Mouse (Mus musculus) midbrain, embryonic 16.5 days (tissue): ENCODE data around the gene Cntn5. TPM values are rescaled to one million over a fixed set of nuclear protein-coding genes. Genes with fewer than 3 reads are reported as not detected.

ENCODE experiments used
- ATAC-seq: fragments of 200-750 bp; cut with Nextera tagmentation; 2 replicates; pipeline ENCODE4 v1.8.0; 2017; ENCODE audit warnings: moderate TSS enrichment
- H3K27ac ChIP-seq: fragments of 300-500 bp; sonication (generic); 2 replicates; pipeline ENCODE4 v1.5.1; 2014; ENCODE audit warnings: mild to moderate bottlenecking, low read length, mixed read lengths
- H3K27me3 ChIP-seq: fragments of 300-500 bp; sonication (generic); 2 replicates; pipeline ENCODE4 v1.6.1; 2014; ENCODE audit warnings: low read depth, low read length, mixed read lengths; ENCODE audit not compliant: control insufficient read depth, insufficient read depth
- H3K36me3 ChIP-seq: fragments of 300-500 bp; sonication (generic); 2 replicates; pipeline ENCODE4 v1.6.1; 2014; ENCODE audit warnings: mild to moderate bottlenecking, low read length, moderate library complexity, mixed read lengths; ENCODE audit not compliant: control insufficient read depth, insufficient read depth
- H3K4me1 ChIP-seq: fragments of 300-500 bp; sonication (generic); 2 replicates; pipeline ENCODE4 v1.6.1; 2014; ENCODE audit warnings: mild to moderate bottlenecking, low read length, mixed read lengths; ENCODE audit not compliant: control insufficient read depth, insufficient read depth
- H3K4me2 ChIP-seq: fragments of 300-500 bp; sonication (generic); 2 replicates; pipeline ENCODE4 v1.6.1; 2014; ENCODE audit warnings: mild to moderate bottlenecking, low read length, mixed read lengths
- H3K4me3 ChIP-seq: fragments of 300-500 bp; sonication (generic); 2 replicates; pipeline ENCODE4 v1.5.1; 2014; ENCODE audit warnings: low read depth, mild to moderate bottlenecking, low read length, moderate library complexity, mixed read lengths
- H3K9ac ChIP-seq: fragments of 300-500 bp; sonication (generic); 2 replicates; pipeline ENCODE4 v1.6.1; 2014; ENCODE audit warnings: low read depth, low read length, mixed read lengths
- H3K9me3 ChIP-seq: fragments of 300-500 bp; sonication (generic); replicated peaks from 2 replicates; pipeline ENCODE4 v1.6.1; 2014; ENCODE audit warnings: mild to moderate bottlenecking, low read length, mixed read lengths; ENCODE audit not compliant: control insufficient read depth, poor library complexity, severe bottlenecking
- WGBS: fragments of 180-500 bp; shearing (Covaris S2); extraction: QIAGEN DNeasy Blood & Tissue Kit; methylation state at CpG from one replicate; pipeline ENCODE4 v1.1.7; 2014; 5-methylcytosine and 5-hydroxymethylcytosine counted together
- polyA plus RNA-seq: library from polyadenylated mRNA; unstranded; fragments of >200 nt; fragmentation: Nextera tagmentation; extraction: Ambion mirVana; gene quantifications from 2 replicates; pipeline ENCODE4 v1.2.1, GENCODE M21; 2015

The Cntn5 gene
- polyA plus RNA-seq, 1 experiment from 2014 or later = 25.4 TPM

DNA sequence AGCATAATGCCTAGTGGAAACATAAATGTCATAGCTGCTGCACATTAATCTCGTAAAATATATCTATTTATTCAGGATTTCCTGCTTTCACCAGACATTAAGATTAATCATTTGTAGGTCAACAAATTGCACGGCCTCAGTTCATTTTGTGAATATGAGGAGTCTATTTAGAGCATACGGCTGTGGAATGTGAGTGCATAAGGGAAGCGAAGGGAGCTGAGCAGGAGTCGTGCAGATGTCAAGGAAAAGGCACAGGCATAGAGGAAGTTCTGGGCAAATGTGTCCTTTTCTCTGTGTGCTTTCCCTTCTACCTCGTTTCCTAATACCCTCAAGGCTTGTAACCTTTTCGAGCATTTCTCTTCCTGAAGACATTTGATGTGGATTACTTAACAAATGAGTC lies 504.5 kb downstream of the Cntn5 start:
- 74% methylated on average over 7 of the region's 7 CpGs for WGBS
- no peak for ATAC-seq
- Histone ChIP-seq H3K4me2 (no peak overlapping the region), H3K9ac (no peak overlapping the region), H3K36me3 (no peaks in the 10 kb centered on the region), H3K27ac (no peak overlapping the region), H3K4me3 (no peak overlapping the region), H3K4me1 (no peaks in the 10 kb centered on the region), H3K27me3 (no peaks in the 10 kb centered on the region), H3K9me3 (no peaks in the 10 kb centered on the region)

- Histone ChIP-seq H3K4me1 (no peaks in the 10 kb centered on the region), H3K9ac (no peak overlapping the region), H3K27me3 (no peaks in the 10 kb centered on the region), H3K36me3 (no peaks in the 10 kb centered on the region), H3K9me3 (no peaks in the 10 kb centered on the region), H3K4me3 (no peak overlapping the region), H3K4me2 (no peak overlapping the region), H3K27ac (no peak overlapping the region)
- no peak for ATAC-seq
- 91% methylated on average over 2 of the region's 2 CpGs for WGBS
Measured at GRCm38 (mm10) chr9:10389863-10390262, 514.7 kb downstream of the Cntn5 start.

GRCm38 (mm10) chr9:10384455-10384854 lies 520.1 kb downstream of the Cntn5 start:
- H3K4me1 ChIP-seq = no peaks in the 10 kb centered on the region
- H3K27me3 ChIP-seq = no peaks in the 10 kb centered on the region
- ATAC-seq = no peak
- H3K4me3 ChIP-seq = no peak overlapping the region
- H3K4me2 ChIP-seq = no peak overlapping the region
- 90% methylated on average over 1 of the region's 1 CpGs for WGBS
- no peak overlapping the region for H3K27ac ChIP-seq
- H3K9ac ChIP-seq = no peak overlapping the region
- no peaks in the 10 kb centered on the region for H3K36me3 ChIP-seq
- no peaks in the 10 kb centered on the region for H3K9me3 ChIP-seq

DNA sequence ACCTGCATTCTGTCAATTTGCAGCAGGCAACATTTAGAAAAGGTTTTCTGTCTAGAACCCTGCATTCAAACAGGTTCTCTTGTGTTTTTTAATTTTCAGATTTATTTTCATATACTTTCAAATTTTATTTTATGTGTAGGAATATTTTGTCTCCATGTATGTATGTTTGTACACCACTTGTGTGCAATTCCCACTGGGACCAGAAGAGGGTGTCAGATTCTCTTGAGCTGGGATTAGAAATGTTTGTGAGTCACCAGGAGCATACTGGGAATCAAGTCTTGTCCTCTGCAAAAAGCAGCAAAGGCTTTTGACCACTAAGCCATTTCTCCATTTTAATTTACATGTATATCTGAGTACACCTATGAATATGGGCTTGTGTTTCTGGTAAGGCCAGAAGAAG lies 521.4 kb downstream of the Cntn5 start:
- Histone ChIP-seq H3K4me3 (no peak overlapping the region), H3K27ac (no peak overlapping the region), H3K36me3 (no peaks in the 10 kb centered on the region), H3K9me3 (no peaks in the 10 kb centered on the region), H3K4me2 (no peak overlapping the region), H3K27me3 (no peaks in the 10 kb centered on the region), H3K4me1 (no peaks in the 10 kb centered on the region), H3K9ac (no peak overlapping the region)
- no peak for ATAC-seq

GRCm38 (mm10) chr9:10381701-10382100 lies 522.9 kb downstream of the Cntn5 start:
- Histone ChIP-seq H3K27ac (no peak overlapping the region), H3K9me3 (no peaks in the 10 kb centered on the region), H3K4me1 (no peaks in the 10 kb centered on the region), H3K4me2 (no peak overlapping the region), H3K4me3 (no peak overlapping the region), H3K27me3 (no peaks in the 10 kb centered on the region), H3K36me3 (no peaks in the 10 kb centered on the region), H3K9ac (no peak overlapping the region)
- 89% methylated on average over 4 of the region's 4 CpGs for WGBS
- ATAC-seq = no peak

- ATAC-seq = no peak
- Histone ChIP-seq H3K4me1 (no peaks in the 10 kb centered on the region), H3K4me3 (no peak overlapping the region), H3K9me3 (no peaks in the 10 kb centered on the region), H3K4me2 (no peak overlapping the region), H3K27ac (no peak overlapping the region), H3K27me3 (no peaks in the 10 kb centered on the region), H3K9ac (no peak overlapping the region), H3K36me3 (no peaks in the 10 kb centered on the region)
Measured at GRCm38 (mm10) chr9:10376261-10376660, 528.3 kb downstream of the Cntn5 start.

DNA sequence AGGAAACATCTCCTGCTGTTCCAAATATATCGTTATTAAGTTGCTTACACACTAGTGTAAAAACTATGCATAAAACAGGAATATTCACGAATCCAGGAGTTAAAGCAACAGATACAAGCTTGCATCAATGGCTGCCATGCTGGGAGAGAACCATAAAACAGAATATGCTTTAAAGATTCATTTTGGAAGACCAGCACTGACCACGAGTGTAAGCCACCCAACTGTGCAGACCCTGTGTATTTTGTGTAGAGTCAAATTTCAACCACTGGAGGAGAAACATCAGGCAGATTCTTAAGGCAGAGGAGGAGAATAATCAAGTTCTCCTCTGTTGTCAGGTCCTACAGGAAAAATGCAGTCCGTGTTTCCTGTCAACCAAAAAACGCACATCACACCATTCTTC lies 535.6 kb downstream of the Cntn5 start:
- H3K9me3 ChIP-seq = no peaks in the 10 kb centered on the region
- 76% methylated on average over 5 of the region's 5 CpGs for WGBS
- no peaks in the 10 kb centered on the region for H3K4me1 ChIP-seq
- H3K27me3 ChIP-seq = no peaks in the 10 kb centered on the region
- no peak overlapping the region for H3K4me2 ChIP-seq
- no peak for ATAC-seq
- H3K27ac ChIP-seq = no peak overlapping the region
- no peak overlapping the region for H3K4me3 ChIP-seq
- no peaks in the 10 kb centered on the region for H3K36me3 ChIP-seq
- H3K9ac ChIP-seq = no peak overlapping the region

GRCm38 (mm10) chr9:10368410-10368809 lies 536.2 kb downstream of the Cntn5 start:
- Histone ChIP-seq H3K36me3 (no peaks in the 10 kb centered on the region), H3K9ac (no peak overlapping the region), H3K9me3 (no peaks in the 10 kb centered on the region), H3K4me2 (no peak overlapping the region), H3K27me3 (no peaks in the 10 kb centered on the region), H3K4me3 (no peak overlapping the region), H3K27ac (no peak overlapping the region), H3K4me1 (no peaks in the 10 kb centered on the region)
- 36% methylated on average over 1 of the region's 1 CpGs for WGBS
- no peak for ATAC-seq

DNA sequence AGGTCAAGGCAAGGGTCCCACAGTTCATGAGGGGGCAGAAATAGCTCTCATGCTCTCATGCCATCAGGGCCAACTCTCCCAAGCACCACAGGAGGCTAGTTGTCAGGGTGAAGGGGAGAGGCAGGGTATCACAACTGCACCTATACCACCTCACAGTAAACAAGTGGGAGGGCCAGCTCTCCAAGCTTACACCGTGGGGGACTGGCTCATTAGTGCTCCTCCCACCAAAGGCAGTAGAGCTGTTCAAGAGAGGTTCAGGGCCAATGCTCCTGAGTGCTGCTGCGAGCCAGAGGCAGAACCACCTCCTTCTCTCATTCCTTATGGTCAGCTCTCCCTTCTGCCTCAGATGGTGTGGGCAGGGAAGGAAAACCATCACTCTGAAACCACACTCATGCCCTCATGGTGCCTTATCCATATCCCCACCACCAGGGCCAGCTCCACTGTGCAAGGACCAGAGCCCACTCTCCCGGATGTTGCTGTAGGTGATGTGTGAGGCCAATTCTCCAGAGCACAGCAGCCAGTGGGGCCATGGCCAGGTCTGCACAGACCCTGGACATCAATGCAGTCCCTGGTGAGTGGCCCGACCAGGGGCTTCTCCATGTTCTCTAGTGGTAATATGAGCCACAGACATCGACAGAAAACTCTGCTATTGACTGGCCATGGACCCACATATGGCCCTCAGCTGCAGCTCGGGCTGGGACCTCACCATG lies 538.2 kb downstream of the Cntn5 start:
- H3K4me3 ChIP-seq = no peak overlapping the region
- H3K36me3 ChIP-seq = no peaks in the 10 kb centered on the region
- H3K9ac ChIP-seq = no peak overlapping the region
- H3K4me2 ChIP-seq = no peak overlapping the region
- H3K9me3 ChIP-seq = no peaks in the 10 kb centered on the region
- ATAC-seq = no peak
- H3K27me3 ChIP-seq = no peaks in the 10 kb centered on the region
- no peak overlapping the region for H3K27ac ChIP-seq
- H3K4me1 ChIP-seq = no peaks in the 10 kb centered on the region
- 72% methylated on average over 6 of the region's 6 CpGs for WGBS
